Mouse (Mus musculus) brain, embryonic 14.5 days (tissue): Measurements from ENCODE around the gene Gpr108.

Experiments
- CTCF ChIP-seq: fragments of 200-500 bp; IDR thresholded peaks from 2 replicates; pipeline ENCODE4 v1.5.1; 2012; ENCODE audit warnings: inconsistent platforms, mild to moderate bottlenecking, moderate library complexity, borderline replicate concordance; ENCODE audit not compliant: insufficient read depth, insufficient read length; ENCODE audit errors: extremely low read depth
- POLR2A ChIP-seq: fragments of 200-500 bp; IDR thresholded peaks from 2 replicates; pipeline ENCODE4 v1.6.1; 2012; ENCODE audit warnings: mild to moderate bottlenecking, inconsistent platforms, borderline replicate concordance; ENCODE audit not compliant: poor library complexity, insufficient read depth, insufficient read length, severe bottlenecking; ENCODE audit errors: extremely low read depth

DNA sequence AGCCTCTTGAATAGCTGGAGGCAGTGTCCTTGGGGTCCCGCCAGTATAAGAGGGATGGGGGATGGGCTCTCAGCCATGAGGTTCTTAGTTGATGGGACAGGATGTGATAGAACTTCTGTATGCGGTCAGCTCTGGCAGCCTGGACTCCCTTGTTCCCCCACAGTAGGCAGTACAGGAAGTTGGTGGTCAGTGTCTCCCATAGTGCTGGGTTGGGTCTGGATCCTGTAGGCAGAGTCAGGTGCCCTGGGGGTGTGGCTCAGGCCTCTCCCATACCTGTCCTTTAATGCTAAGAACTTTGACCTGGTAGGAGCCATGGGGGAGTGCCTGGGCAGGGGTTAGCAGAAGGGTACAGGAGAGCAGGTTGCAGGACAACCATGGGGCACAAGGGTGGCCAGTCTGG is 15.9 kb upstream of the Gpr108 start:
- TF ChIP-seq CTCF: no peak
- TF ChIP-seq POLR2A: no peak
